Mouse (Mus musculus): ENCODE measurements around the gene Atp8b4. TPM values are rescaled to one million over a fixed set of nuclear protein-coding genes. Genes with fewer than 3 reads are reported as not detected.

Gene Atp8b4
- polyA plus RNA-seq, 1 experiment: not detected

DNA sequence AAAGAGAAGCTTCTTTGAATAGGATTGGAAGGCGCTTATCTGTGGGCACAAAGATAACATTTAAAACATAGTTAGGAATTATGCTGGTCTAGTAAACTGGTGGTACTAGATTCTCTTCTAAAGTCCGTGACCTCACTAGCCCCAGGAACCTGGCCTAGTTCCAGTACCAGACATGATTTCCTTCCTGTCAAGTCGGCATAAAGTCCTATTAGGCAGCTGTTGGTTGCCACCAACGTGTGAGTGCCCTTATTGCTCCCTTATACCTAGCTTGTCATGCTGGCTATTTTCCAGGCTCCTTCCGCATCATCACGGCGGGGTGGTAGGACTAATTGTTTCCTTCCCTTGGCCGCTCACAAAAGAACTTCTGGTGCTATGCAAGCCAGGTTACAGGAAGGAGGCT is 21.6 kb upstream of the Atp8b4 start:
- no peak overlapping the region for H3K27ac ChIP-seq (ENCODE audit: insufficient read depth, low read depth, low read length)
- no peaks in the 10 kb centered on the region for H3K4me1 ChIP-seq (ENCODE audit: control insufficient read depth, insufficient read depth, low read length)
- WGBS: 58% methylated on average over 8 of the region's 8 CpGs
- no peak overlapping the region for H3K4me3 ChIP-seq (ENCODE audit: insufficient read depth, low read depth, low read length)
- TF ChIP-seq CTCF (IDR thresholded peaks at IDR 0.05; ENCODE audit: insufficient read depth, low read depth, low read length): no peak
- no peak for TF ChIP-seq POLR2A (IDR thresholded peaks at IDR 0.05; ENCODE audit: insufficient read depth, low read depth, low read length)

DNA sequence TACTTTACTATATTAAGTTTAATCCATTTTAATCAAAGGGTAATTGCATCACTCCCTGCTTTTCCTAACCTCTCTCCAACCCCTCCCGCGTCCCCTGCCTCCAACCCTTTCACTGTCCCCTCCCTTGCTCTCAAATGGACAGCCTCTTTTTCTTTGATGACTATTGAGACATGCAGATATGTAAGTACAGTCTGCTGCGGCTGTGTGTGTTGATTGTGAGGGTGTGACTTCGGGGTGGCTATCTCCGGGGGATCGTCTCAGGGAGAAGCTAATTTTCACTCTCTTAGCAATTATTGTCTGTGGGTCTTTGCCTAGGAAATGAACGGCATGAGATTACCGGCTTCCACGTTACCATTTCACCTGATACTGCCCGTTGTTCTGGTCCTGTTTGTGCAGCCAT is 21.0 kb upstream of the Atp8b4 start:
- 75% methylated on average over 10 of the region's 10 CpGs for WGBS
- TF ChIP-seq POLR2A (IDR thresholded peaks at IDR 0.05; ENCODE audit: insufficient read depth, low read depth, low read length) (no peak), CTCF (IDR thresholded peaks at IDR 0.05; ENCODE audit: insufficient read depth, low read depth, low read length) (no peak)
- Histone ChIP-seq H3K4me1 (ENCODE audit: control insufficient read depth, insufficient read depth, low read length) (no peaks in the 10 kb centered on the region), H3K4me3 (ENCODE audit: insufficient read depth, low read depth, low read length) (no peak overlapping the region), H3K27ac (ENCODE audit: insufficient read depth, low read depth, low read length) (no peak overlapping the region)

DNA sequence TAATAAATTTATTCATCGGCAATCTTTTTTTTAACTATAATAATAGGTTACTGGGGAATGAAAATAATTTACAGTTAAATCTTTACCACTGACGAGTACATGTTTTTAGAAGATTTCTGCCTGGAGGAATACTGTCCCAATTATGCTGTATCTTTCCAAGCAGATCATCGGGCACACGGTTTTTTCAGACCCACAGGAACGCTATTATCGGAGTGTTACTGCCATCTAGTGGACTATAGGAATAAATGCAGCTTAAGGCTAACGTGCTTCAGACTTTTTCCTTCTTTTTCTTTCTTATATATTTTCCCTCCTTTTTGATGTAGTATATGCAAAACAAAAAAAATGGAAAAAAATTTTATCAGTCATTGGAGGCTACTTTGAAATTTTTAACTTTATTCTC is 20.4 kb upstream of the Atp8b4 start:
- Histone ChIP-seq H3K4me1 (ENCODE audit: control insufficient read depth, insufficient read depth, low read length) (no peaks in the 10 kb centered on the region), H3K4me3 (ENCODE audit: insufficient read depth, low read depth, low read length) (no peak overlapping the region), H3K27ac (ENCODE audit: insufficient read depth, low read depth, low read length) (no peak overlapping the region)
- no peak for TF ChIP-seq POLR2A (IDR thresholded peaks at IDR 0.05; ENCODE audit: insufficient read depth, low read depth, low read length)
- no peak for TF ChIP-seq CTCF (IDR thresholded peaks at IDR 0.05; ENCODE audit: insufficient read depth, low read depth, low read length)
- 13% methylated on average over 7 of the region's 7 CpGs for WGBS

- Histone ChIP-seq H3K4me3 (ENCODE audit: insufficient read depth, low read depth, low read length) (no peak overlapping the region), H3K27ac (ENCODE audit: insufficient read depth, low read depth, low read length) (no peak overlapping the region), H3K4me1 (ENCODE audit: control insufficient read depth, insufficient read depth, low read length) (no peaks in the 10 kb centered on the region)
- WGBS: 68% methylated on average over 11 of the region's 11 CpGs
- TF ChIP-seq POLR2A (IDR thresholded peaks at IDR 0.05; ENCODE audit: insufficient read depth, low read depth, low read length) (no peak), CTCF (IDR thresholded peaks at IDR 0.05; ENCODE audit: insufficient read depth, low read depth, low read length) (no peak)
These were observed 19.6 kb upstream of the Atp8b4 start for GRCm38 (mm10) chr2:126519872-126520581.

GRCm38 (mm10) chr2:126515069-126515826 is 14.8 kb upstream of the Atp8b4 start:
- no peak overlapping the region for H3K4me3 ChIP-seq (ENCODE audit: insufficient read depth, low read depth, low read length)
- H3K4me1 ChIP-seq (ENCODE audit: control insufficient read depth, insufficient read depth, low read length): no peaks in the 10 kb centered on the region
- TF ChIP-seq CTCF (IDR thresholded peaks at IDR 0.05; ENCODE audit: insufficient read depth, low read depth, low read length) (no peak), POLR2A (IDR thresholded peaks at IDR 0.05; ENCODE audit: insufficient read depth, low read depth, low read length) (no peak)
- H3K27ac ChIP-seq (ENCODE audit: insufficient read depth, low read depth, low read length): no peak overlapping the region
- 80% methylated on average over 6 of the region's 6 CpGs for WGBS

GRCm38 (mm10) chr2:126508228-126508627 is 7.8 kb upstream of the Atp8b4 start:
- TF ChIP-seq POLR2A (IDR thresholded peaks at IDR 0.05; ENCODE audit: insufficient read depth, low read depth, low read length): no peak
- TF ChIP-seq CTCF (IDR thresholded peaks at IDR 0.05; ENCODE audit: insufficient read depth, low read depth, low read length): no peak
- H3K27ac ChIP-seq (ENCODE audit: insufficient read depth, low read depth, low read length): no peak overlapping the region
- 33% methylated on average over 1 of the region's 1 CpGs for WGBS
- H3K4me1 ChIP-seq (ENCODE audit: control insufficient read depth, insufficient read depth, low read length): no peaks in the 10 kb centered on the region
- no peak overlapping the region for H3K4me3 ChIP-seq (ENCODE audit: insufficient read depth, low read depth, low read length)

DNA sequence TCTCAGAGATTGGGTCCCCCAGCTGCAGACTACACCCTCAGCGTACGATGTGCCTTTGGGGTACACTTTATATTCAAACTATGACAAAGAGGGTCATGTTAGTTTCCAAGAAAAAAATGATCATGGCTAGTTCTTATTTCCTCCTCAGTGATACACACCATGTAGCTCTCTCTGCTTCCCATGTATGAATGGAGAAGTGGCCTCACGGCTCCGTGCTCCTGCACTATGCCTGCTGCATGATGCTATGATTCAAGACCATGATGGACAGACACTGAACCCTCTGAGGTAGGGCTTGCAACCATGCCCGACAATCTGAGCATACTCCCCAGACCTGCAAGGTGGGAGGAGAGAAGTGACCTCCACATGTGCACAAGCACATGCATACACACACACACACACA is 7.0 kb upstream of the Atp8b4 start:
- 89% methylated on average over 5 of the region's 5 CpGs for WGBS
- TF ChIP-seq POLR2A (IDR thresholded peaks at IDR 0.05; ENCODE audit: insufficient read depth, low read depth, low read length): no peak
- no peak for TF ChIP-seq CTCF (IDR thresholded peaks at IDR 0.05; ENCODE audit: insufficient read depth, low read depth, low read length)
- H3K4me3 ChIP-seq (ENCODE audit: insufficient read depth, low read depth, low read length): no peak overlapping the region
- no peak overlapping the region for H3K27ac ChIP-seq (ENCODE audit: insufficient read depth, low read depth, low read length)
- H3K4me1 ChIP-seq (ENCODE audit: control insufficient read depth, insufficient read depth, low read length): no peaks in the 10 kb centered on the region

GRCm38 (mm10) chr2:126505156-126505555 is 4.7 kb upstream of the Atp8b4 start:
- no peak overlapping the region for H3K27ac ChIP-seq (ENCODE audit: insufficient read depth, low read depth, low read length)
- TF ChIP-seq CTCF (IDR thresholded peaks at IDR 0.05; ENCODE audit: insufficient read depth, low read depth, low read length) (no peak), POLR2A (IDR thresholded peaks at IDR 0.05; ENCODE audit: insufficient read depth, low read depth, low read length) (no peak)
- 64% methylated on average over 1 of the region's 1 CpGs for WGBS
- no peak overlapping the region for H3K4me3 ChIP-seq (ENCODE audit: insufficient read depth, low read depth, low read length)
- H3K4me1 ChIP-seq (ENCODE audit: control insufficient read depth, insufficient read depth, low read length): no peaks in the 10 kb centered on the region

DNA sequence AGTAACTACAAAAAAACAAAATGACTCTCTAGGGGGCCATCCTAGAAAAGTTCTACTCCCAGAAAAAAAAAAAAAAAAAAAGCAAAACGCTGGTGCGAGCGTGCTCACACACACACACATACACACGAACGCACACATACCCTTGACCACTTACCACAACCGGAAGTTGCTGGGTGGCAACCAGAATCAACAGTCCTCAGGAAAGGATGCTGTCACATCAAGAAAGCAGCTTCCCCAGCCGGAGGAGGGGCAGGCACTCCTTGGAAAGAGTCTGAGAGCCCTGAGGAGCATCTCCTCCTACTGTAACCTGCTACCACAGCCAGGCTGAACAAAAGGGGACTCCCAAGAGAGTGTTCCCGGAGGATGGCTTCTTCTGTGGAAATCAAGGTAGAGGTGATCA is 744 bp downstream of the Atp8b4 start:
- H3K27ac ChIP-seq (ENCODE audit: insufficient read depth, low read depth, low read length): no peak overlapping the region
- 75% methylated on average over 8 of the region's 8 CpGs for WGBS
- TF ChIP-seq CTCF (IDR thresholded peaks at IDR 0.05; ENCODE audit: insufficient read depth, low read depth, low read length) (no peak), POLR2A (IDR thresholded peaks at IDR 0.05; ENCODE audit: insufficient read depth, low read depth, low read length) (no peak)
- H3K4me1 ChIP-seq (ENCODE audit: control insufficient read depth, insufficient read depth, low read length): no peaks in the 10 kb centered on the region
- H3K4me3 ChIP-seq (ENCODE audit: insufficient read depth, low read depth, low read length): no peak overlapping the region
